Comparison of ENCODE assay signal across 25 mouse cellular contexts in the genomic region with DNA sequence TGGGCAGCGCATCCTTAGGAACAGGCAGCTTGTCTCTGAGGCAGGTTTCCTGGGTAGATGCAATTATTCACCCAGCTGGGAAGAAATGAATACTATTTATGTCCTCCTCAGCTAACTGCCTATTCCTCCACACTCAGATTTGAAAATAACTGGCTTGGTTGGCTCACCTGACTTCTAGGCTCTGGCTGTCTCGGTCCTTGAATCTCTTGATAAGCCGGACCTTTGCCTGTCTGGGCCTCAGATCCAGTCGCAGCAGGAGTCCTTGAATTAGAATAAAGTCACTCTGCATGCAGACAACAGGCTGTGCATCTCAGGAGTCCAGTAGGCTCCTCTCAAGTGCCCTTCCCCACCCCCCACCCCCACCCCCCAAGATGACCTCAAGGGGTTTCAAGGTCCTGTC.
DNase-seq lines count a peak whose midpoint lies in the region; ATAC-seq and TF ChIP-seq lines count a peak whose summit lies in the region.
"Had no signal": no experiment of that assay in that cellular context is flagged by ENCODE, and none has a peak within 500 bp of the region (broad histone marks: within the 10 kb centered on the region; RNA-seq: fewer than 3 reads in every experiment).

No protein-coding gene starts in this region.

- H3K9me3 ChIP-seq in lung, embryonic 14.5 days (ENCODE audit: low read depth, low read length), result no peaks in the 10 kb centered on the region
- no peaks in the 10 kb centered on the region for H3K9me3 ChIP-seq in lung, postnatal 0 days (ENCODE audit: low read length)
- H3K9me3 ChIP-seq in ES-Bruce4 (replicated peaks; ENCODE audit: control insufficient read depth, insufficient read depth, low read length, poor library complexity, severe bottlenecking), result no peaks in the 10 kb centered on the region
- H3K9me3 ChIP-seq: hindbrain, embryonic 13.5 days had no signal

- TF ChIP-seq CTCF in lung, embryonic 14.5 days (IDR thresholded peaks at IDR 0.05; ENCODE audit: low read depth), result no peak
- no peak for TF ChIP-seq CTCF in lung, postnatal 0 days (IDR thresholded peaks at IDR 0.05)
- no peak for TF ChIP-seq CTCF in ES-Bruce4 (IDR thresholded peaks at IDR 0.05; ENCODE audit: low read depth, low read length)

- peak overlapping the region; percentile 25; the same call in 1 of the 2 replicates for H3K27ac ChIP-seq in lung, embryonic 14.5 days (ENCODE audit: low read depth)
- no peak overlapping the region for H3K27ac ChIP-seq in lung, postnatal 0 days (ENCODE audit: low read length)
- peak overlapping the region; percentile 95 for H3K27ac ChIP-seq in ES-Bruce4 (ENCODE audit: insufficient read depth, low read length)
- H3K27ac ChIP-seq: hindbrain, embryonic 13.5 days; stomach, postnatal 0 days had no signal

- WGBS in lung, embryonic 14.5 days, result 59% methylated on average over 4 of the region's 4 CpGs
- 73% methylated on average over 4 of the region's 4 CpGs for WGBS in lung, postnatal 0 days

- no peak for ATAC-seq in lung, embryonic 14.5 days (ENCODE audit: insufficient read depth)
- ATAC-seq in lung, postnatal 0 days, result no peak
- ATAC-seq: inflammation-experienced regulatory T-cells, adult 6 months; Patski had no signal

- peak; percentile 83 for DNase-seq in heart, adult 11 months
- no peak for DNase-seq in heart, adult 8-10 months (ENCODE audit: low spot score)
- no peak for DNase-seq in lung, embryonic 14.5 days
- no peak for DNase-seq in lung, postnatal 0 days (ENCODE audit: low spot score)
- peak; percentile 40 for DNase-seq in WW6 (ENCODE audit: low read depth, low spot score)
- no peak for DNase-seq in thymus, adult 18-20 months
- DNase-seq: adrenal gland, postnatal 25 days; B cell, adult 2 months; cerebellum, adult 18-20 months; cerebellum, postnatal 36 days; heart, postnatal 10 days; kidney, adult 2 months; kidney, postnatal 14 days; layer of hippocampus, adult 9-11 months; left cerebral cortex, postnatal 4 days; liver; lung, postnatal 14 days; right cerebral cortex, adult 18-20 months; thymus, postnatal 4 days had no signal

- TF ChIP-seq POLR2A in ES-Bruce4 (IDR thresholded peaks at IDR 0.05; ENCODE audit: insufficient read depth, low read length), result no peak

- no peak overlapping the region for H3K9ac ChIP-seq in lung, embryonic 14.5 days
- H3K9ac ChIP-seq in lung, postnatal 0 days (replicated peaks; ENCODE audit: low read depth), result no peak overlapping the region
- peak overlapping the region; percentile 69 for H3K9ac ChIP-seq in ES-Bruce4 (ENCODE audit: low read depth, poor library complexity, severe bottlenecking)
- H3K9ac ChIP-seq: hindbrain, embryonic 13.5 days had no signal

- H3K4me3 ChIP-seq in lung, embryonic 14.5 days (ENCODE audit: low read depth, low read length), result no peak overlapping the region
- no peak overlapping the region for H3K4me3 ChIP-seq in lung, postnatal 0 days (ENCODE audit: low read depth, low read length)
- peak overlapping the region; percentile 30 for H3K4me3 ChIP-seq in ES-Bruce4 (ENCODE audit: low read depth, low read length)
- H3K4me3 ChIP-seq: hindbrain, embryonic 13.5 days; left cerebral cortex, adult 2 months had no signal

- no peak overlapping the region for H3K4me2 ChIP-seq in lung, embryonic 14.5 days
- H3K4me2 ChIP-seq in lung, postnatal 0 days (replicated peaks; ENCODE audit: low read depth, low read length), result no peak overlapping the region
- H3K4me2 ChIP-seq: hindbrain, embryonic 13.5 days had no signal

- H3K36me3 ChIP-seq in lung, embryonic 14.5 days (ENCODE audit: insufficient read depth), result no peaks in the 10 kb centered on the region
- H3K36me3 ChIP-seq in lung, postnatal 0 days (ENCODE audit: insufficient read depth, low read length), result no peaks in the 10 kb centered on the region
- H3K36me3 ChIP-seq in ES-Bruce4 (ENCODE audit: control insufficient read depth, insufficient read depth, low read length, poor library complexity, severe bottlenecking), result no peaks in the 10 kb centered on the region
- H3K36me3 ChIP-seq: hindbrain, embryonic 13.5 days had no signal

- H3K4me1 ChIP-seq in lung, embryonic 14.5 days (ENCODE audit: insufficient read depth), result 0 out of 2 replicates have a peak, but pooled peaks cover 2% of the 10 kb centered on the region
- H3K4me1 ChIP-seq in lung, postnatal 0 days (ENCODE audit: insufficient read depth, low read depth, low read length), result peaks cover 14% of the 10 kb centered on the region; the same call in 1 of the 2 replicates
- H3K4me1 ChIP-seq in ES-Bruce4 (ENCODE audit: control insufficient read depth, insufficient read depth, low read length), result peaks cover 12% of the 10 kb centered on the region

- no peak for TF ChIP-seq EP300 in lung, postnatal 0 days (IDR thresholded peaks at IDR 0.05)
- TF ChIP-seq EP300 in ES-Bruce4 (IDR thresholded peaks at IDR 0.05; ENCODE audit: insufficient read depth, low read depth, low read length), result peak; percentile 97

- no peaks in the 10 kb centered on the region for H3K27me3 ChIP-seq in lung, embryonic 14.5 days (ENCODE audit: insufficient read depth, low read length)
- no peaks in the 10 kb centered on the region for H3K27me3 ChIP-seq in lung, postnatal 0 days (replicated peaks; ENCODE audit: insufficient read depth, low read length)
- no peaks in the 10 kb centered on the region for H3K27me3 ChIP-seq in ES-Bruce4 (ENCODE audit: control insufficient read depth, insufficient read depth, low read length, poor library complexity, severe bottlenecking)
- H3K27me3 ChIP-seq: hindbrain, embryonic 13.5 days; Patski had no signal

Comparison
In these comparisons a context has a peak if more than half of its experiments do, and no peak if none do; other contexts are left out.
1. DNase-seq: peak in heart, adult 11 months (single experiment) and WW6 (single experiment); none in heart, adult 8-10 months (single experiment), lung, embryonic 14.5 days (single experiment), lung, postnatal 0 days (single experiment) and thymus, adult 18-20 months (0 of 2).